Mouse (Mus musculus): ENCODE data around the gene Abhd15. TPM values are rescaled to one million over a fixed set of nuclear protein-coding genes. Genes with fewer than 3 reads are reported as not detected.

Abhd15 gene
- total RNA-seq (2021), result under 1 TPM; 0.28 to 0.52 TPM
- long read RNA-seq, experiment 1, partial matches to known transcripts, result 0 of 36 reads
- long read RNA-seq, experiment 1, other reads (novel, unspliced or antisense), result 36 of 36 reads
- long read RNA-seq, experiment 2, partial matches to known transcripts, result 0 of 32 reads
- long read RNA-seq, experiment 2, other reads (novel, unspliced or antisense), result 32 of 32 reads

DNA sequence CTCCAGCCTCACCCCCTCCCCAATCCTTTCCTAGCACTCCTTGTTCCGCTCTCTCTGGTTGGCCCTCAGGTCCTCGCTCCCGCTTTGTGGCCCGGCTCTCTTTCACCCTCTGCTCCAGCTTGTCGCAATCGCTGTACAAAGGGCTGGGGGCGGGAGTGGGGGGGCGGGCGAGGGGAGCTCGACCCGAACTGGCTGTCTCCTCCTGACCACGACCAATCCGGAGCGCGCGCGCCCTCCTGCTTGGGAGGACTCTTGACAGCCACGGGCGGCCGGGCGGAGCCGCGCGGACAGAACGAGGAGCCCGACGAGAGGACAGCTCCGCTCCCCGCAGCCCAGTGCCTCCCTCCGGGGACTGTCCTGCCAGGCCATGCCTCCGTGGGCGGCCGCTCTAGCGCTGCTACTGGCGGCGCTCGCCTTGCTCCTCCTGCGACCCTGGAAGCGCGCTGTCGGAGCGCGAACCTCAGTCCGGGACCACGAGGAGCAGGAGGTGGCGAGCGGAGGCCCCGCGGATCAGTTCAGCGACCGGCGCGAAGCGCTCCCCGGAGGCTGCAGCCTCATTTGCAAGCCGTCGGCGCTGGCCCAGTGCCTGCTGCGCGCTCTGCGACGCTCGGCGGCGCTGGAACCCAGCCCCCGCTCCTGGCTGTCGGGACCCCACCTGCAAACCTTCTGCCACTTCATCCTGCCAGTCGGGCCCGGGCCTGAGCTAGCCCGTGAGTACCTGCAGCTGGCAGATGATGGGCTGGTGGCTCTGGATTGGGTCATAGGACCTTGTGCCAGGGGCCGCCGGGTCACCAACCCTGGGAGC, at the start of gene Abhd15:
TSS of gene Abhd15 (plus strand) at position 290 of the 805 bp plus-strand sequence.
- intact Hi-C loops (cut with DNase I), result loop anchor here (5.0 kb wide), 1 partner anchor 112 kb away; no protein-coding TSS in a partner anchor

GRCm38 (mm10) chr11:77466544-77466943, 48.4 kb upstream of the Abhd15 start:
- DNase-seq, result no peak
- intact Hi-C loops (cut with DNase I), result loop anchor here (5.0 kb wide), 1 partner anchor 369 kb away; no protein-coding TSS in a partner anchor

More for the DNA sequence above, at the start of gene Abhd15:
- DNase-seq, result peak; percentile 73 to 75

GRCm38 (mm10) chr11:77467157-77467556, 47.8 kb upstream of the Abhd15 start:
- intact Hi-C loops (cut with DNase I), result loop anchor here (5.0 kb wide), 1 partner anchor 370 kb away; no protein-coding TSS in a partner anchor
- peak; percentile 66 to 70 for DNase-seq

DNA sequence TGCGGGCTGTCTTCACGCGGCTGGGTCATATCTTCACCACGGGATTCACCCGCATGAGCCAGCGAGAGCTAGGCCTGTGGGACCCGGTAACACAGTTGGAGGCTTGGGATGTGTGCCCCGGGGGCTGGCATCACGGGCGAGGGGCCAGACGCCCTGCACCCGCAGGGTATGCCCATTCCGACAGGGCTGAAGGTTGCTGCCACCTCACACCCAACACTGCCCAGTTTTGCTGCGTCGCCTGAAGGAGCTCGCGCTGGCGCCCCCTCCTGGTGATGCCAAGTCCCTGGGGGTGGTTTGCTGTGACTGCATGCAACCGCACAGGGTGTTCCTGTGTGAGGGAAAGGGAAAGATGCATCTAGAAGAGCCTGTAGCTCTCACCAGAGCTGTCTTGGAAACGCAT, 47.1 kb upstream of the Abhd15 start:
- intact Hi-C loops (cut with DNase I), result loop anchor here (5.0 kb wide), 1 partner anchor 370 kb away; no protein-coding TSS in a partner anchor

DNA sequence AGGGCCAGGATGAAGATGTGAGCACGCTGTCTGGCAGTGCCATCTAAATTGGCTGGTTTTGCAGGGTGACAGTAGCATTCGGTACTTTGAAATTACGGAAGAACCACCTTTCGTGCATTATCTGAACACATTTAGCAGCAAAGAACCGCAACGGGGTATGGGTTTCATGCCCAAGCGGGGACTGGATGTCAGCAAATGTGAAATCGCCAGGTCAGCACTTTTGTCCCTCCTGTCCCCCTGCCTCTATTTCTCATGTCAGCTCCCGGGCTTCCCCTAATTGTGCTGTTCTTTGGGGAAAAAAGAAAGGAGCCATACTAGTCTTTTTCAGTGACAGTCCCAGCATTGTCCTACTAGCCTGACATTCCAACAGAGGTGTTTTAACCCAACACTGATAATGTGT, 46.5 kb upstream of the Abhd15 start:
- no peak for DNase-seq
- intact Hi-C loops (cut with DNase I), result loop anchor here (5.0 kb wide), 1 partner anchor 371 kb away; no protein-coding TSS in a partner anchor

More for the DNA sequence above, 47.1 kb upstream of the Abhd15 start:
- peak; percentile 73 to 75 for DNase-seq

DNA sequence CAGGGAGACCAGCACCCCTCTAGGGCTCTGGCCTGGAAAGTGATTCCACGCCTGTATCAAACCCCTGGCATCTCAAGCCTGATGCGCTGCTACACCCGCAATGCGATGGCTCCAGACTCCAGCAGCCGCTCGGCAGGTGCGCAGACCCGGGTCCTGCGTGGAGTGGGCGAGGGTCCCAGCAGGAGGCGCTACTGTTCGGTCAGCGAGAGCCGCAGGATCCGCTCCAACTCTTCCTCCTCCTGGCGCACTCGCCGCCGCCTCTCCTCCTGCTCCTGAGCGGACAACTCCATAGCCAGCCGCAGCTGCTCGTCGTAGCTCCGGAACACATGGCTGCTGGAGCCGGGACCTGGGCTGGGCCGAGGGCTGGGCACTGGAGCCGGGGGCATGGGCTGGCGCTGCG, 43.5 kb upstream of the Abhd15 start:
- intact Hi-C loops (cut with DNase I), result no loop called here

GRCm38 (mm10) chr11:77472775-77473174, 42.1 kb upstream of the Abhd15 start:
- intact Hi-C loops (cut with DNase I), result no loop called here
- no peak for DNase-seq

More for the DNA sequence above, 43.5 kb upstream of the Abhd15 start:
- no peak for DNase-seq

GRCm38 (mm10) chr11:77476216-77476615, 38.7 kb upstream of the Abhd15 start:
- DNase-seq, result no peak

DNA sequence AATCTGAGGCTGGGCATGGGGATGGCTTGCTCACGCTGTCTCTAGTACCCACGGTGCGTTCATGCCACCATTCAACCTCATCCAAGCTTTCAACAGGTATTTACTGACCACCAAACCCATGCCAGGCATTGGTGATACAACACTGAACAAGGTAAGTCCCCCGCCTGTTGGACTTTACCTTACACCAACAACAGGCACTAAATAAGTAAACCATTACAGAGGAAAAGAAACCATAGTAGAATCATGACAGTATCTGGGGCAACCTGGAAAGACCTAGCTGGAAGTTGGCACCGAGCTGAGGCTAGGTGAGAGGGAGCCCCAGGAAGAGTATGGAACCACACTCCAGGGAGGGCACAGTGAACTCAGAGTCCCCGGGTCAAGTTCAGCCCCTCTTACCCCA, 38.0 kb upstream of the Abhd15 start:
- intact Hi-C loops (cut with DNase I), result no loop called here
- no peak for DNase-seq

More at GRCm38 (mm10) chr11:77476216-77476615, 38.7 kb upstream of the Abhd15 start:
- intact Hi-C loops (cut with DNase I), result no loop called here

GRCm38 (mm10) chr11:77483043-77483442, 31.9 kb upstream of the Abhd15 start:
- intact Hi-C loops (cut with DNase I), result no loop called here
- no peak for DNase-seq

GRCm38 (mm10) chr11:77483510-77484255, 31.2 kb upstream of the Abhd15 start:
- intact Hi-C loops (cut with DNase I), result no loop called here
- no peak for DNase-seq

DNA sequence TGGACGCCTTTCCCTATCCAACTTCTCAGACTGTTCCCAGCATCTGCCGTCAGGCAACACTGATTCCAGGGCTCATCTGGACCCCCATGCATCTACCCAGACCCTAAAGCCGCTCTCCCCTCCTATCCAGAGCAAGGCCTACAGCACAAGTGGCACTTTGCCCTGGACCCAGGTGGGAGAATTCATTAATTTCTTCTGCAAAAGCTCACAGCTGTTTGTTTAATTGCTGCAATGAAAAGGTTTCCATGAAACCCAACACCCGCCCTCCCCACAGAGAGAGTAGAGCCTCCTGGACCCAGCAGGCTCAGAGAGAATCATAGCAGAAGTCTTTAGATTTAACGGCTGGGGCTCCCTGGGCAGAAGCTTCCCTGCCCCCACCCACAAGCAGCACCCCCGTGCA, 29.7 kb upstream of the Abhd15 start:
- no peak for DNase-seq
- intact Hi-C loops (cut with DNase I), result no loop called here

DNA sequence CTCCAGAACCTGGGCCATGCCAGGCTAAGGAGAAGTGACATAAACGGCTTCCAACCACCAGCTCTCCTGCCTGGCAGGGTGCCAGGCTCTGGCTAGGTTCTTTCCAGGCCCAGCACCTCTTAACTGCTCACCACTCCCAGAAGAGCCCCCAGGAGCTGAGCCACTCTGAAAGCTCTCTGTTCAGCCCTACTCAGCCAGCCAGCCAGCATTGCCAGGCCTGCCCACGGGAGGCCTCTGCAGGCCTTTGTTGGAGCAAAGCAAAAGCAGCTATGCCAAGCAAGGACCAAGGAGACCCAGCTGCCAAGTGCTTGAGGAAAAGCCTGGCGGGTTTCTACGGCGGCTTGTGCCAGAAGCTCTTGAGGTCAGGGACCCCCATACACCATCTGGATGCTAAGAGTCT, 28.1 kb upstream of the Abhd15 start:
- intact Hi-C loops (cut with DNase I), result no loop called here
- DNase-seq, result no peak

DNA sequence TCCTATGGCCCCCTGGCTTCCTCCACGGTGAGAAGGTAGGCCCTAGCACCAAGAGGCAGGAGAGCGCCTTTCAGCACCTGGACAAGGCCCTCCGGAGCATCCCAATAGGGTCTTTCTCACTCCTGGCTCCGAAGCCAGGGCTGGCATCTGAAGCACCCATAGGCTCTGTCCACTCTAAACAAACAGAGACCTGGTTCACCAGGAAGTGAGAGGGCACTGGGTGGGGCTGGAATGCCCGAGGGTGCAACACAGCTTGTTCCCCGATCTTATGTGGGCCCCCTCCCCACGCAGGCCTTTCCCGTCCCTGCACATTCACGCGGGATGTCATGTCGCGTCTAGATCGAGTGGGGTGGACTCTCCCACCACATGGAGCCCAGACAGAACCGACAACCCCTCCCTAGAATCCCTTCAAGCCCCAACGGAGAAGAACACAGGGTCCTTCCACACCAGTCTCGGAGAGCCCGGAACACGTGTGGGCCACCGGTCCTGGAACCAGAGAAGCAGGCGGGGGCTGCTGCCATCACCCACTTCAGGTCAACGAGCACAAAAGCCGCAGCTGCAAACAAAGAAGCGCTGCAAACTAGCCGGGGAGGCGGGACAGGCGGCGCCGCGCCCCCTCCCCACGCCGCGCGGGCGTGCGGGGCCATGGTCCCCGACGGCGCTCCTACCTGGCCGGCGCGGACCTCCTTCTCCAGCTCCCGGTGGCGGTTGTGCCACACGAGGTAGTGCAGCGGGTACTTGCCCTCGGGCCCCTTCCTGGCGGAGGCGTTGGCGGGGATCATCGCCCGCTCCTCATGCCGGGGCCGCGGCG, 25.9 kb upstream of the Abhd15 start:
- intact Hi-C loops (cut with DNase I), result no loop called here
- no peak for DNase-seq

- intact Hi-C loops (cut with DNase I), result loop anchor here (2.0 to 5.0 kb wide), 2 partner anchors 23 to 138 kb away; no protein-coding TSS in a partner anchor
- DNase-seq, result peak in 1 of 2 experiments; percentile 65
Measured at GRCm38 (mm10) chr11:77489591-77490235, 25.2 kb upstream of the Abhd15 start, which contains the start of gene Ankrd13b. Gene Ankrd13b (minus strand): TSS chr11:77489678.

- intact Hi-C loops (cut with DNase I), result loop anchor here (2.0 to 5.0 kb wide), 2 partner anchors 22 to 137 kb away; no protein-coding TSS in a partner anchor
- DNase-seq, result no peak
Measured at GRCm38 (mm10) chr11:77490451-77490850, 24.5 kb upstream of the Abhd15 start.

GRCm38 (mm10) chr11:77491123-77491501, 23.8 kb upstream of the Abhd15 start:
- DNase-seq, result peak; percentile 76 to 87
- intact Hi-C loops (cut with DNase I), result loop anchor here (1.0 to 5.0 kb wide), 3 partner anchors 9 to 136 kb away; no protein-coding TSS in a partner anchor

GRCm38 (mm10) chr11:77491502-77492291, 23.2 kb upstream of the Abhd15 start:
- peak in 1 of 2 experiments; percentile 62 for DNase-seq
- intact Hi-C loops (cut with DNase I), result loop anchor here (1.0 to 5.0 kb wide), 3 partner anchors 9 to 136 kb away; no protein-coding TSS in a partner anchor
